Mouse (Mus musculus) kidney, adult 2 months (tissue): Measurements from ENCODE around the gene Rbm20. TPM values are rescaled to one million over a fixed set of nuclear protein-coding genes. Genes with fewer than 3 reads are reported as not detected.
A peak's percentile ranks its signal among the peaks of the same experiment; 100 is the strongest.

Source experiments
- DNase-seq: peaks from one replicate; pipeline ENCODE4 v3.0.0; 2021
- H3K27ac ChIP-seq: fragments of 200-500 bp; 2 replicates; pipeline ENCODE4 v1.5.1; 2012; ENCODE audit warnings: low read depth, low read length, control low read depth, inconsistent platforms; ENCODE audit not compliant: insufficient read depth
- H3K27me3 ChIP-seq: fragments of 200-500 bp; replicated peaks from 2 replicates; pipeline ENCODE4 v1.6.1; 2012; ENCODE audit warnings: mild to moderate bottlenecking, moderate library complexity, low read length, inconsistent platforms; ENCODE audit not compliant: control insufficient read depth, insufficient read depth
- H3K36me3 ChIP-seq: fragments of 200-500 bp; 2 replicates; pipeline ENCODE4 v1.6.1; 2012; ENCODE audit warnings: mild to moderate bottlenecking, moderate library complexity, low read length, inconsistent platforms; ENCODE audit not compliant: control insufficient read depth, insufficient read depth
- H3K4me1 ChIP-seq: fragments of 200-500 bp; 2 replicates; pipeline ENCODE4 v1.6.1; 2011; ENCODE audit warnings: low read length; ENCODE audit not compliant: control insufficient read depth, insufficient read depth
- H3K4me3 ChIP-seq: fragments of 200-500 bp; 2 replicates; pipeline ENCODE4 v1.5.1; 2011; ENCODE audit warnings: mild to moderate bottlenecking, low read depth, low read length, control low read depth; ENCODE audit not compliant: insufficient read depth
- CTCF ChIP-seq: fragments of 200-500 bp; conservative IDR thresholded peaks from 2 replicates; pipeline ENCODE4 v1.5.1; 2011; ENCODE audit warnings: low read depth, mild to moderate bottlenecking, control low read depth, low read length, moderate library complexity, mixed read lengths; ENCODE audit not compliant: insufficient read depth, insufficient read length
- POLR2A ChIP-seq: fragments of 200-500 bp; IDR thresholded peaks from one replicate; pipeline ENCODE4 v1.6.1; 2011; ENCODE audit warnings: low read depth, low read length, control low read depth
- WGBS: fragments of 180-500 bp; shearing (Covaris S2); methylation state at CpG from one replicate; pipeline ENCODE4 v1.1.7; 2018; 5-methylcytosine and 5-hydroxymethylcytosine counted together
- polyA plus RNA-seq: library from polyadenylated mRNA; depleted of rRNA; stranded (reverse); fragments of >200 nt; gene quantifications from 2 replicates; pipeline ENCODE4 v1.2.3, GENCODE M21; 2012

Gene Rbm20
- polyA plus RNA-seq, 1 experiment, result 4.3 TPM

- TF ChIP-seq CTCF, result no peak
- no peak for TF ChIP-seq POLR2A
- DNase-seq, result no peak
- Histone ChIP-seq H3K27ac (peak overlapping the region; percentile 84), H3K4me1 (peaks cover 4% of the 10 kb centered on the region; the same call in 1 of the 2 replicates), H3K36me3 (no peaks in the 10 kb centered on the region), H3K27me3 (no peaks in the 10 kb centered on the region), H3K4me3 (peak overlapping the region; percentile 34)
- 53% methylated on average over 5 of the region's 5 CpGs for WGBS
Observed at GRCm38 (mm10) chr19:53807276-53807801, 130.2 kb downstream of the Rbm20 start.

GRCm38 (mm10) chr19:53808041-53808777, 131.1 kb downstream of the Rbm20 start:
- no peak for DNase-seq
- H3K4me1 ChIP-seq, result peaks cover 4% of the 10 kb centered on the region; the same call in 1 of the 2 replicates
- no peaks in the 10 kb centered on the region for H3K27me3 ChIP-seq
- WGBS, result 49% methylated on average over 15 of the region's 15 CpGs
- TF ChIP-seq POLR2A (no peak), CTCF (no peak)
- no peak overlapping the region for H3K27ac ChIP-seq
- no peak overlapping the region for H3K4me3 ChIP-seq
- no peaks in the 10 kb centered on the region for H3K36me3 ChIP-seq

DNA sequence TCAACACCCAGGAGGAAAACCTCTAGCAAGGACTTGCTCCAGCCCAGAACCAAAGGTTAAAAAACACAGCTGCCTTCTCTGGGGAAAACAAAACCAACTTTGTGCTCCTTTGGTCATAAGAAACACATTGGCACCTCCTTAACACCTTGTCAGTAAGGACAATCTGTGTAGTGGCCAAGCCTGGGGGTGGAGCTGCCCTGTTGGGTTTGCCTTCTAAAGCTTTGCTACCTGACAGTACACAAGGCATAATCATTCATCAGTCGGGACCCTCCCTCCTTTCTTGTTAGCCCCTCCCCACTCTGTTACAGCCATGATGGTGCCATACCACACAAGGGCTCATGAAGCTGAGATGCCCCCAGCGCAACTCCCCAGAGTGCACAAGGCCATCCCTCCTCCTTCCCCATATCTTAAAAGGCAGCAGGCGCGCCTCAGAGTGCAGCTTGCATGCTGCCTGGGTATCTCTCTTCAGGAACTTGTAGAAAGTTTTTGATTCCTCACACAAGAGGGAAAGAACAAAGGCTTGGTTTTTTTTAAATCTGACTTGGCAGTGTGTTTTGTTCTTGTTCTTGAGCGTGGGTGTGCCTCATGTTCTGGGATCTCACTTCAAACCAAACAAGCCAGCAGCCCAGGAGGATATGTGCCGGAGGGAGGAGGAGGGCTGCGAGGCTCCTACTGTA, 132.2 kb downstream of the Rbm20 start:
- no peak for DNase-seq
- Histone ChIP-seq H3K27me3 (no peaks in the 10 kb centered on the region), H3K4me3 (no peak overlapping the region), H3K36me3 (no peaks in the 10 kb centered on the region), H3K27ac (no peak overlapping the region), H3K4me1 (peaks cover 4% of the 10 kb centered on the region; the same call in 1 of the 2 replicates)
- WGBS, result 72% methylated on average over 7 of the region's 7 CpGs
- no peak for TF ChIP-seq CTCF
- no peak for TF ChIP-seq POLR2A

- Histone ChIP-seq H3K27ac (no peak overlapping the region), H3K4me1 (peaks cover 4% of the 10 kb centered on the region; the same call in 1 of the 2 replicates), H3K4me3 (no peak overlapping the region), H3K36me3 (no peaks in the 10 kb centered on the region), H3K27me3 (no peaks in the 10 kb centered on the region)
- whole genome bisulfite sequencing, result 46% methylated on average over 7 of the region's 7 CpGs
- DNase-seq, result peak; percentile 40
- TF ChIP-seq POLR2A, result no peak
- TF ChIP-seq CTCF, result no peak
Observed at GRCm38 (mm10) chr19:53810024-53810423, 132.9 kb downstream of the Rbm20 start.

GRCm38 (mm10) chr19:53810584-53810983, 133.5 kb downstream of the Rbm20 start:
- H3K36me3 ChIP-seq, result no peaks in the 10 kb centered on the region
- 59% methylated on average over 3 of the region's 3 CpGs for WGBS
- peaks cover 4% of the 10 kb centered on the region; the same call in 1 of the 2 replicates for H3K4me1 ChIP-seq
- no peaks in the 10 kb centered on the region for H3K27me3 ChIP-seq
- H3K4me3 ChIP-seq, result no peak overlapping the region
- TF ChIP-seq CTCF, result no peak
- no peak for TF ChIP-seq POLR2A
- H3K27ac ChIP-seq, result no peak overlapping the region
- no peak for DNase-seq

DNA sequence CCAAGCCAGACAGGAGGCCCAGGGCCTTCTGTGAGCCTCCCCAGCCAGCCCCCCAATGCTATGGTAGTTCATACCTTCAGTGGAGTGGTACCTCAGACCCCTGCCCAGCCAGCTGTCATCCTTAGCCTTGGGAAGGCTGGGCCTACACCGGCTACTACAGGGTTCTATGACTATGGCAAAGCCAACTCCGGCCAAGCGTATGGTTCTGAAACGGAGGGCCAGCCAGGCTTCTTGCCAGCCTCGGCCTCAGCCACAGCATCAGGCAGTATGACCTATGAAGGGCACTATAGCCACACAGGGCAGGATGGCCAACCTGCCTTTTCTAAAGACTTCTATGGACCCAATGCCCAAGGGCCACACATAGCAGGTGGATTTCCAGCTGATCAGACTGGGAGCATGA, 136.5 kb downstream of the Rbm20 start:
- DNase-seq, result no peak
- Histone ChIP-seq H3K36me3 (no peaks in the 10 kb centered on the region), H3K27me3 (no peaks in the 10 kb centered on the region), H3K27ac (no peak overlapping the region), H3K4me3 (no peak overlapping the region), H3K4me1 (no peaks in the 10 kb centered on the region)
- no peak for TF ChIP-seq CTCF
- TF ChIP-seq POLR2A, result no peak
- WGBS, result 91% methylated on average over 5 of the region's 5 CpGs

DNA sequence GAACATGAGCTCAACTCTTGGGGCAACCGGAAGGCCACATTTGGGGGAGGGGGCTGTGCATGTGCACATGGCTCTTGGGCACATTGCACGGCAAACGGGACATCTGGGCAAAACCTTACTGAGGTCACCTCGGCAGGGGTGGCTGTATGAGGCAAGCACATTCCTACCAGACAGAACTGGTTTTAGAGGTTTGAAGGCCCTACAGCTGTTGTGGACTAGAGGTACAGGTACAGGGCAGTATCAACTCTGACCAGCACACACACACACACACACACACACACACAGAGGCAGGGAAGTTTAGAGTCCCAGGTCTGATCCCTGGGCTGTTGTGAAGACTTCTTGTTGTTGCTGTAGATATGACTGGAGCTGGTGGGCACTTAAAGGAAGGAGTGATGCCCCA, 138.6 kb downstream of the Rbm20 start:
- Histone ChIP-seq H3K27ac (peak overlapping the region; percentile 19; the same call in 1 of the 2 replicates), H3K4me1 (no peaks in the 10 kb centered on the region), H3K27me3 (no peaks in the 10 kb centered on the region), H3K4me3 (no peak overlapping the region), H3K36me3 (no peaks in the 10 kb centered on the region)
- no peak for TF ChIP-seq POLR2A
- TF ChIP-seq CTCF, result no peak
- 76% methylated on average over 4 of the region's 4 CpGs for WGBS
- peak; percentile 29 for DNase-seq
